Mouse (Mus musculus) c-Kit-positive CD71-negative TER-119-negative erythroid progenitor cells, embryonic 14.5 days (primary cell): ENCODE measurements around the gene Zfp948.
"Not testable (repeated sequence)": the region's sequence is repeated elsewhere in the genome, so short reads cannot be mapped to it uniquely, and the experiment has no call there.

Experiments used
- DNase-seq: peaks from one replicate; pipeline ENCODE4 v3.0.0-alpha.2; 2013; ENCODE audit warnings: low read depth

Gene Zfp948

GRCm38 (mm10) chr17:21635758-21636157 lies 69.0 kb downstream of the Zfp948 start:
- DNase-seq = not testable (repeated sequence)
